Mouse (Mus musculus) lung, postnatal 0 days (tissue): ENCODE measurements around the gene 6030408B16Rik.

ENCODE experiments used
- CTCF ChIP-seq: IDR thresholded peaks from 2 replicates; pipeline ENCODE4 v1.5.1; 2016; ENCODE audit warnings: antibody characterized with exemption, mild to moderate bottlenecking
- EP300 ChIP-seq: IDR thresholded peaks from 2 replicates; pipeline ENCODE4 v1.6.1; 2016; ENCODE audit warnings: antibody characterized with exemption, mild to moderate bottlenecking, control low read depth

DNA sequence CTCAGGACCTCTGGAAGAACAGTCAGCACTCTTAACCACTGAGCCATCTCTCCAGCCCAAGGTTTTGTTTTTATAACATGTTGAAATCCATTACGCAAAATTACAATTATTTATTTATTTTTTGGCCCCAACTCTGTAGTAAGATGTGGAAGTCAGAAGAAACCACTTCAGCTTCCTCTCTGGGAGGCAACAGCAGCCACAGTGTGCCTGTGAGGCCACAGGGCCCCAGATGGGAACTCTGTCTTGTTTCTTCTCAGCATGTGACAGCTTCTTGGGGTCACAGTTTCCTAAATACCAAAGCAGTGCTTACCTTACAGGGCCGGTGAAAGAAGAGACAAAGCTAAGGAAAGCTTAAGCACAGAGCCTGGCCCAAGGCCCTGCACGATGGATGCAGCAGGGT, 49.0 kb upstream of the 6030408B16Rik start:
- TF ChIP-seq EP300 (no peak), CTCF (no peak)
